Mouse (Mus musculus) kidney, adult 8-10 months (tissue): ENCODE data around the gene Vwc2l.

Experiments
- DNase-seq, 2 experiments: peaks; one replicate each; pipeline ENCODE4 v3.0.0; 2022

Gene Vwc2l

GRCm38 (mm10) chr1:70918173-70919036, 192.9 kb downstream of the Vwc2l start:
- no peak for DNase-seq

DNA sequence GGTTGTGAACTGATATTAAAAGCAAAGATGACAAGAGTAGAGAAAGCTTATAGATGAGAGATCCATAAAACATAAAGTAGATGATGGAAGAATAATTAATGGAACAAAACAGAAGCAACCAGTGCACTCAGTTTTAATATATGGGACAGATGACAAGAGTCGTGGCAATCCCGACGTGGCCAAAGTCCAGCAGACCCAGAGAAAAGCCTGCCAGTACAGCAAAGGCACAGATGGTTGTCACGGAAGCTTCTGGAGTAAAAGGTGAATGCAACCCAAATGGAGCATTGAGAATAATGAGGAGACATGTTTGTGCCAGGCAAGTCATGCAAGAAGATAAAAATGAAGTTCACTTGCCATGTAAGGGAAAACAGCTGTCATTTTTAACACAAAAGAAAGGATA, 207.5 kb downstream of the Vwc2l start:
- DNase-seq, result no peak
